Mouse (Mus musculus): ENCODE measurements around the gene Ces1d. TPM values are rescaled to one million over a fixed set of nuclear protein-coding genes. Genes with fewer than 3 reads are reported as not detected.

Ces1d gene
- not detected for total RNA-seq (2023)

GRCm38 (mm10) chr8:93197685-93198525 lies at the start of gene Ces1d:
TSS of gene Ces1d (minus strand) at chr8:93197838.

GRCm38 (mm10) chr8:93229446-93229845 lies 31.8 kb upstream of the Ces1d start, which contains the start of gene Ces1e:
TSS of gene Ces1e (minus strand) at chr8:93229619.

GRCm38 (mm10) chr8:93131233-93131980 lies 66.2 kb downstream of the Ces1d start, which contains the start of gene Ces1c:
TSS of gene Ces1c (minus strand) at chr8:93131283.

Other genes with a start within 250 kb of the Ces1d start
- gene Slc6a2, start 237.8 kb downstream of the Ces1d start, total RNA-seq (2023) = not detected
- gene Ces1a, start 149.6 kb downstream of the Ces1d start, total RNA-seq (2023) = not detected
- gene Ces1b, start 117.8 kb downstream of the Ces1d start, total RNA-seq (2023) = not detected
- gene Ces1c, start 66.6 kb downstream of the Ces1d start, total RNA-seq (2023) = not detected
- not detected for gene Ces1e, start 31.8 kb upstream of the Ces1d start, total RNA-seq (2023)
- not detected for gene Ces1f, start 81.9 kb upstream of the Ces1d start, total RNA-seq (2023)
- gene Ces1g, start 139.5 kb upstream of the Ces1d start, total RNA-seq (2023) = not detected
- gene Ces1h, start 181.9 kb upstream of the Ces1d start, total RNA-seq (2023) = not detected

Measured in T-cell, adult 66 days (primary cell).